7 mouse cellular contexts compared by ENCODE assay signal in genomic region chr16:36693818-36694413, GRCm38 (mm10). TPM values are rescaled to one million over a fixed set of nuclear protein-coding genes. Genes with fewer than 3 reads are reported as not detected.
DNase-seq lines count a peak whose midpoint lies in the region; ATAC-seq and TF ChIP-seq lines count a peak whose summit lies in the region.

Ildr1 (plus strand) TSS chr16:36693978.

- no peaks in the 10 kb centered on the region for H3K9me3 ChIP-seq in forebrain, embryonic 16.5 days (ENCODE audit: control insufficient read depth, low read length)
- no peaks in the 10 kb centered on the region for H3K9me3 ChIP-seq in midbrain, embryonic 10.5 days (replicated peaks)
- H3K9me3 ChIP-seq in stomach, postnatal 0 days (ENCODE audit: control insufficient read depth, low read length) = no peaks in the 10 kb centered on the region

- no peak within 1 kb of the TSS for H3K27ac ChIP-seq in thymus, adult 2 months (ENCODE audit: control insufficient read depth, insufficient read depth, low read length)
- no peak within 1 kb of the TSS for H3K27ac ChIP-seq in forebrain, embryonic 16.5 days (ENCODE audit: low read length)
- peak within 1 kb of the TSS; percentile 42; the same call in 1 of the 2 replicates for H3K27ac ChIP-seq in midbrain, embryonic 10.5 days (replicated peaks)
- no peak within 1 kb of the TSS for H3K27ac ChIP-seq in stomach, postnatal 0 days (replicated peaks)

- peak within 1 kb of the TSS; percentile 31 for H3K9ac ChIP-seq in forebrain, embryonic 16.5 days (replicated peaks; ENCODE audit: low read depth, low read length)
- peak within 1 kb of the TSS; percentile 8; the same call in 1 of the 2 replicates for H3K9ac ChIP-seq in stomach, postnatal 0 days (ENCODE audit: low read length)

- no peak for TF ChIP-seq POLR2A in thymus, adult 2 months (IDR thresholded peaks at IDR 0.05; ENCODE audit: control insufficient read depth, extremely low read depth, insufficient read depth, low read length, poor library complexity)

- TF ChIP-seq CTCF in thymus, adult 2 months (IDR thresholded peaks at IDR 0.05; ENCODE audit: borderline replicate concordance, control insufficient read depth, extremely low read depth, insufficient read depth, low read length, poor library complexity) = no peak
- TF ChIP-seq CTCF in stomach, postnatal 0 days (IDR thresholded peaks at IDR 0.05; ENCODE audit: low read depth) = no peak

- no peaks in the 10 kb centered on the region for H3K36me3 ChIP-seq in thymus, adult 2 months (ENCODE audit: control insufficient read depth, insufficient read depth, low read length)
- no peaks in the 10 kb centered on the region for H3K36me3 ChIP-seq in forebrain, embryonic 16.5 days (ENCODE audit: control insufficient read depth, insufficient read depth)
- H3K36me3 ChIP-seq in midbrain, embryonic 10.5 days = no peaks in the 10 kb centered on the region
- H3K36me3 ChIP-seq in stomach, postnatal 0 days (ENCODE audit: control insufficient read depth, insufficient read depth, low read length) = no peaks in the 10 kb centered on the region

- H3K27me3 ChIP-seq in thymus, adult 2 months (ENCODE audit: control insufficient read depth, insufficient read depth, low read length) = no peaks in the 10 kb centered on the region; the same call in 1 of the 2 replicates
- H3K27me3 ChIP-seq in forebrain, embryonic 16.5 days (replicated peaks; ENCODE audit: control insufficient read depth, insufficient read depth, low read length) = 0 out of 2 replicates have a peak, but pooled peaks cover 2% of the 10 kb centered on the region
- H3K27me3 ChIP-seq in midbrain, embryonic 10.5 days (ENCODE audit: low read depth, poor library complexity, severe bottlenecking) = peaks cover 42% of the 10 kb centered on the region
- H3K27me3 ChIP-seq in stomach, postnatal 0 days (ENCODE audit: control insufficient read depth, insufficient read depth, low read length) = no peaks in the 10 kb centered on the region; the same call in 1 of the 2 replicates

- no peak for ATAC-seq in forebrain, embryonic 16.5 days
- ATAC-seq in stomach, postnatal 0 days (ENCODE audit: low FRiP score, low TSS enrichment) = peak; percentile 78

- H3K4me1 ChIP-seq in thymus, adult 2 months (replicated peaks; ENCODE audit: control insufficient read depth, insufficient read depth, low read length) = no peaks in the 10 kb centered on the region
- H3K4me1 ChIP-seq in forebrain, embryonic 16.5 days (replicated peaks; ENCODE audit: control insufficient read depth, insufficient read depth, low read length) = peaks cover 7% of the 10 kb centered on the region
- peaks cover 9% of the 10 kb centered on the region for H3K4me1 ChIP-seq in midbrain, embryonic 10.5 days
- H3K4me1 ChIP-seq in stomach, postnatal 0 days (replicated peaks; ENCODE audit: control insufficient read depth, insufficient read depth) = no peaks in the 10 kb centered on the region

- H3K4me3 ChIP-seq in thymus, adult 2 months (ENCODE audit: control insufficient read depth, insufficient read depth, low read length) = peak within 1 kb of the TSS; percentile 23
- H3K4me3 ChIP-seq in forebrain, embryonic 16.5 days (replicated peaks; ENCODE audit: low read length) = peak within 1 kb of the TSS; percentile 40
- H3K4me3 ChIP-seq in midbrain, embryonic 10.5 days = peak within 1 kb of the TSS; percentile 55
- peak within 1 kb of the TSS; percentile 35 for H3K4me3 ChIP-seq in stomach, postnatal 0 days (ENCODE audit: low read depth, low read length)

- 5% methylated on average over 40 of the region's 40 CpGs for WGBS in thymus, adult 2 months
- 1% methylated on average over 35 of the region's 40 CpGs for WGBS in forebrain, embryonic 16.5 days
- WGBS in midbrain, embryonic 10.5 days = 3% methylated on average over 40 of the region's 40 CpGs
- WGBS in stomach, postnatal 0 days = 2% methylated on average over 39 of the region's 40 CpGs

- TF ChIP-seq EP300 in stomach, postnatal 0 days (optimal IDR thresholded peaks at IDR 0.05) = no peak

- DNase-seq in thymus, adult 2 months = peak; percentile 24
- DNase-seq in thymus, postnatal 0 days (ENCODE audit: low spot score) = no peak
- DNase-seq in kidney, postnatal 25 days = peak; percentile 63 to 87
- peak; percentile 26 for DNase-seq in midbrain, embryonic 10.5 days (ENCODE audit: low spot score)
- peak; percentile 57 for DNase-seq in stomach, postnatal 0 days (ENCODE audit: low spot score)
- DNase-seq in right cerebral cortex, postnatal 14 days = no peak

- peak within 1 kb of the TSS; percentile 77 for H3K4me2 ChIP-seq in forebrain, embryonic 16.5 days (ENCODE audit: low read length)
- H3K4me2 ChIP-seq in stomach, postnatal 0 days (replicated peaks; ENCODE audit: low read depth) = peak within 1 kb of the TSS; percentile 52

RNA-seq across cellular contexts. Expression of gene Ildr1, which starts in this region (rescaled TPM):
- polyA plus RNA-seq in thymus, adult 2 months (2012; rRNA removed) = 6.5 and 7.1 TPM in 2 replicates
- polyA plus RNA-seq in thymus, postnatal 0 days (2015; fragmentation: Nextera tagmentation; extraction: Ambion mirVana) = 4.3 and 5.1 TPM in 2 replicates
- polyA plus RNA-seq in forebrain, embryonic 16.5 days (2015; fragmentation: Nextera tagmentation; extraction: Ambion mirVana) = 0.17 and 0.19 TPM in 2 replicates
- 0.11 and 0.15 TPM in 2 replicates for polyA plus RNA-seq in midbrain, embryonic 10.5 days (2016; fragmentation: Nextera tagmentation; extraction: Ambion mirVana)
- 2.5 TPM in 2 replicates for polyA plus RNA-seq in stomach, postnatal 0 days (2015; fragmentation: Nextera tagmentation; extraction: Ambion mirVana)

Comparison
In these comparisons a context has a peak if more than half of its experiments do, and no peak if none do; other contexts are left out.
1. DNase-seq: peak in thymus, adult 2 months (single experiment), kidney, postnatal 25 days (2 of 2) and stomach, postnatal 0 days (single experiment); none in thymus, postnatal 0 days (single experiment) and right cerebral cortex, postnatal 14 days (single experiment).
2. Peak in DNase-seq, H3K4me3 ChIP-seq and H3K27ac ChIP-seq in midbrain, embryonic 10.5 days; RNA of the gene not detected or under 1 TPM.
3. Peak in every context shown above with its lines, with median percentiles within 50 percentile points of each other: H3K4me3 ChIP-seq.